Mouse (Mus musculus) liver, embryonic 11.5 days (tissue): ENCODE measurements at regions not wholly inside any gene's neighbourhood (a gene's known extent, or its start where the extent isn't known, plus 50 kb on each side); places are given as distances from the start of the nearest gene placed in this dataset.

Experiments used
- ATAC-seq: fragments of 200-750 bp; cut with Nextera tagmentation; replicated peaks from 2 replicates; pipeline ENCODE4 v1.8.0; 2017; ENCODE audit warnings: moderate number of reproducible peaks, mild to moderate bottlenecking, moderate TSS enrichment, moderate library complexity; ENCODE audit not compliant: low FRiP score
- DNase-seq: peaks from one replicate; pipeline ENCODE4 v3.0.0-alpha.2; 2017; ENCODE audit warnings: low spot score
- H3K27ac ChIP-seq: fragments of 300-500 bp; sonication (generic); 2 replicates; pipeline ENCODE4 v1.5.1; 2014; ENCODE audit warnings: mild to moderate bottlenecking, low read depth, low read length, control low read depth
- H3K27me3 ChIP-seq: fragments of 300-500 bp; sonication (generic); replicated peaks from 2 replicates; pipeline ENCODE4 v1.6.1; 2014; ENCODE audit warnings: low read length, mixed read lengths; ENCODE audit not compliant: control insufficient read depth, insufficient read depth
- H3K36me3 ChIP-seq: fragments of 300-500 bp; sonication (generic); 2 replicates; pipeline ENCODE4 v1.6.1; 2014; ENCODE audit warnings: mild to moderate bottlenecking, low read length, moderate library complexity, mixed read lengths; ENCODE audit not compliant: control insufficient read depth, insufficient read depth
- H3K4me1 ChIP-seq: fragments of 300-500 bp; sonication (generic); replicated peaks from 2 replicates; pipeline ENCODE4 v1.6.1; 2014; ENCODE audit warnings: low read length, mixed read lengths; ENCODE audit not compliant: control insufficient read depth, insufficient read depth
- H3K4me2 ChIP-seq: fragments of 300-500 bp; sonication (generic); 2 replicates; pipeline ENCODE4 v1.6.1; 2014; ENCODE audit warnings: mild to moderate bottlenecking, control low read depth, moderate library complexity
- H3K4me3 ChIP-seq: fragments of 300-500 bp; sonication (generic); 2 replicates; pipeline ENCODE4 v1.5.1; 2014; ENCODE audit warnings: low read depth, low read length, control low read depth
- H3K9ac ChIP-seq: fragments of 300-500 bp; sonication (generic); 2 replicates; pipeline ENCODE4 v1.6.1; 2014; ENCODE audit warnings: low read depth, low read length, control low read depth
- H3K9me3 ChIP-seq: fragments of 300-500 bp; sonication (generic); 2 replicates; pipeline ENCODE4 v1.6.1; 2016; ENCODE audit warnings: low read length, inconsistent platforms, mixed read lengths; ENCODE audit not compliant: control insufficient read depth
- WGBS: fragments of 180-500 bp; shearing (Covaris S2); extraction: QIAGEN DNeasy Blood & Tissue Kit; methylation state at CpG from one replicate; pipeline ENCODE4 v1.1.7; 2014; 5-methylcytosine and 5-hydroxymethylcytosine counted together

GRCm38 (mm10) chr12:24383016-24383415 is 115.1 kb upstream of the Taf1b start:
- Histone ChIP-seq H3K27me3 (no peaks in the 10 kb centered on the region), H3K4me1 (no peaks in the 10 kb centered on the region), H3K36me3 (no peaks in the 10 kb centered on the region), H3K4me3 (no peak overlapping the region), H3K9me3 (peaks cover 19% of the 10 kb centered on the region; the same call in 1 of the 2 replicates), H3K9ac (no peak overlapping the region), H3K4me2 (no peak overlapping the region), H3K27ac (no peak overlapping the region)
- DNase-seq (no peak), ATAC-seq (no peak)
- WGBS = 83% methylated on average over 27 of the region's 27 CpGs

GRCm38 (mm10) chr12:24424958-24425357 is 73.2 kb upstream of the Taf1b start:
- Histone ChIP-seq H3K4me2 (no peak overlapping the region), H3K4me3 (no peak overlapping the region), H3K9ac (no peak overlapping the region), H3K9me3 (no peaks in the 10 kb centered on the region), H3K27ac (no peak overlapping the region), H3K36me3 (no peaks in the 10 kb centered on the region), H3K4me1 (no peaks in the 10 kb centered on the region), H3K27me3 (no peaks in the 10 kb centered on the region)
- 63% methylated on average over 17 of the region's 17 CpGs for WGBS
- ATAC-seq (no peak), DNase-seq (peak; percentile 34)
